ENCODE assay signal across 8 mouse cellular contexts in the genomic region with DNA sequence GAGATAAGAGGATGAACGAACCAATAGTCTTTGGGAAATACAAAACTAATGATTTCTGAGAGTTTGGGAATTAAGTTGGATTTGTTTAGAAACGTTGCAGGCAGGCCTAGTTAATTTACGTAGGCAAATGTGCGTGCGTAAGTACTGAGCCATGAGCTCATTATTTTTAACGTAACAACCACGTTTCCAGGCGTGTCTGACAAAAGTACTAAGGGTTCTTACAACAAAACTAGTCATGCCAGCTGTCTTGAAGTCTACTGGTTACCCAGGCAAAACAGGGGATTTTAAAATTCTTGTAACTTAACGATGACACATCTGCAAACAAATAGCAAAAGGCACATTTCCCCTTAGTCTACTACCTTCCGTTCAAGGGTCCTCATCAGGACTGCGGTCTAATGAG. TPM values are rescaled to one million over a fixed set of nuclear protein-coding genes. Genes with fewer than 3 reads are reported as not detected.
DNase-seq lines count a peak whose midpoint lies in the region; ATAC-seq and TF ChIP-seq lines count a peak whose summit lies in the region.

No protein-coding gene starts in this region.

- H3K9me3 ChIP-seq in heart, embryonic 15.5 days (replicated peaks): no peaks in the 10 kb centered on the region
- H3K9me3 ChIP-seq in ES-E14 (ENCODE audit: control insufficient read depth, insufficient read depth, low read depth, low read length): no peaks in the 10 kb centered on the region
- no peaks in the 10 kb centered on the region for H3K9me3 ChIP-seq in forebrain, embryonic 12.5 days
- H3K9me3 ChIP-seq in liver, embryonic 16.5 days (replicated peaks; ENCODE audit: control insufficient read depth, low read length): no peaks in the 10 kb centered on the region

- 11% methylated on average over 11 of the region's 11 CpGs for WGBS in heart, embryonic 15.5 days
- 5% methylated on average over 11 of the region's 11 CpGs for WGBS in forebrain, embryonic 12.5 days
- 10% methylated on average over 11 of the region's 11 CpGs for WGBS in liver, embryonic 16.5 days (ENCODE audit: insufficient replicate concordance)

- no peak overlapping the region for H3K27ac ChIP-seq in heart, embryonic 15.5 days
- no peak overlapping the region for H3K27ac ChIP-seq in ES-E14 (ENCODE audit: insufficient read depth, low read depth, low read length, poor library complexity, severe bottlenecking)
- no peak overlapping the region for H3K27ac ChIP-seq in forebrain, embryonic 12.5 days
- no peak overlapping the region for H3K27ac ChIP-seq in liver, embryonic 16.5 days (ENCODE audit: low read length)

- H3K27me3 ChIP-seq in heart, embryonic 15.5 days: peaks cover 27% of the 10 kb centered on the region
- peaks cover 47% of the 10 kb centered on the region for H3K27me3 ChIP-seq in forebrain, embryonic 12.5 days
- H3K27me3 ChIP-seq in liver, embryonic 16.5 days (ENCODE audit: control insufficient read depth, insufficient read depth, low read depth, low read length): peaks cover 2% of the 10 kb centered on the region

- no peak for DNase-seq in heart, adult 18-20 months
- no peak for DNase-seq in ES-E14 (ENCODE audit: low read depth, low spot score)
- no peak for DNase-seq in spleen, postnatal 4 days (ENCODE audit: low spot score in 2 of 2)
- no peak for DNase-seq in thymus, postnatal 0 days (ENCODE audit: low spot score)

- no peak for ATAC-seq in heart, embryonic 15.5 days (replicated peaks; ENCODE audit: insufficient number of reproducible peaks, insufficient read depth, low FRiP score, low read depth)
- no peak for ATAC-seq in forebrain, embryonic 12.5 days (ENCODE audit: low FRiP score)
- no peak for ATAC-seq in liver, embryonic 16.5 days (ENCODE audit: low read depth)
- no peak for ATAC-seq in megakaryocyte progenitor cell, adult 5-6 weeks (replicated peaks; ENCODE audit: poor library complexity)

- peaks cover 18% of the 10 kb centered on the region for H3K4me1 ChIP-seq in heart, embryonic 15.5 days (replicated peaks)
- no peaks in the 10 kb centered on the region for H3K4me1 ChIP-seq in ES-E14 (ENCODE audit: control insufficient read depth in 2 of 2, insufficient read depth in 2 of 2, low read length in 2 of 2, poor library complexity in 1 of 2)
- peaks cover 22% of the 10 kb centered on the region for H3K4me1 ChIP-seq in forebrain, embryonic 12.5 days
- H3K4me1 ChIP-seq in liver, embryonic 16.5 days (ENCODE audit: control insufficient read depth, low read depth, low read length): peaks cover 38% of the 10 kb centered on the region

- H3K36me3 ChIP-seq in heart, embryonic 15.5 days: no peaks in the 10 kb centered on the region
- H3K36me3 ChIP-seq in ES-E14 (ENCODE audit: control insufficient read depth, insufficient read depth, low read length, poor library complexity, severe bottlenecking): no peaks in the 10 kb centered on the region
- H3K36me3 ChIP-seq in forebrain, embryonic 12.5 days (replicated peaks): no peaks in the 10 kb centered on the region
- no peaks in the 10 kb centered on the region for H3K36me3 ChIP-seq in liver, embryonic 16.5 days (ENCODE audit: control insufficient read depth, insufficient read depth)

- H3K4me3 ChIP-seq in heart, embryonic 15.5 days: peak overlapping the region; percentile 65
- H3K4me3 ChIP-seq in ES-E14 (ENCODE audit: insufficient read depth in 1 of 2, low read depth in 1 of 2, low read length in 2 of 2, poor library complexity in 1 of 2, severe bottlenecking in 1 of 2): peak overlapping the region; percentile 13 to 40
- H3K4me3 ChIP-seq in forebrain, embryonic 12.5 days (replicated peaks): peak overlapping the region; percentile 59
- H3K4me3 ChIP-seq in liver, embryonic 16.5 days (ENCODE audit: low read depth, low read length): peak overlapping the region; percentile 62

- in situ Hi-C loops in ES-E14 (cut with MboI; ENCODE audit: low sequenced_read_pairs in 2 of 2, unreplicated experiment in 2 of 2): no loop called here

- H3K9ac ChIP-seq in heart, embryonic 15.5 days: no peak overlapping the region
- H3K9ac ChIP-seq in ES-E14 (ENCODE audit: insufficient read depth, low read depth, low read length, poor library complexity, severe bottlenecking): no peak overlapping the region
- peak overlapping the region; percentile 17; the same call in 1 of the 2 replicates for H3K9ac ChIP-seq in forebrain, embryonic 12.5 days
- H3K9ac ChIP-seq in liver, embryonic 16.5 days (ENCODE audit: low read depth, low read length): 0 out of 2 replicates have a peak overlapping the region, but pooled peaks have one; percentile 25

- peak overlapping the region; percentile 93 for H3K4me2 ChIP-seq in heart, embryonic 15.5 days
- peak overlapping the region; percentile 81 for H3K4me2 ChIP-seq in forebrain, embryonic 12.5 days
- peak overlapping the region; percentile 95 for H3K4me2 ChIP-seq in liver, embryonic 16.5 days (ENCODE audit: low read depth, low read length)

TF ChIP-seq in ES-E14, 5 proteins besides CTCF, POLR2A, EP300 and RAD21:
- TF ChIP-seq HCFC1 (IDR thresholded peaks at IDR 0.05; ENCODE audit: borderline replicate concordance, insufficient read depth, low read length): no peak
- no peak for TF ChIP-seq CHD2 (IDR thresholded peaks at IDR 0.05; ENCODE audit: low read depth, low read length)
- TF ChIP-seq MAFK (IDR thresholded peaks at IDR 0.05; ENCODE audit: insufficient read depth, low read depth, low read length): no peak
- TF ChIP-seq ZNF384 (IDR thresholded peaks at IDR 0.05; ENCODE audit: low read depth, low read length): no peak
- no peak for TF ChIP-seq ZC3H11A (IDR thresholded peaks at IDR 0.05; ENCODE audit: borderline replicate concordance, low read depth, low read length)

RNA-seq across cellular contexts. Expression of gene Fcgr4, which starts 15.5 kb away (rescaled TPM):
- 1.1 and 1.4 TPM in 2 replicates for polyA plus RNA-seq in heart, embryonic 15.5 days (2015; fragmentation: Nextera tagmentation; extraction: Ambion mirVana)
- under 1 TPM; 0.35 to 0.59 TPM for total RNA-seq in heart, adult 18-20 months (2021)
- total RNA-seq in ES-E14 (2012; rRNA removed): 0.49 TPM in 1 of 2 replicates, not detected in the other
- polyA plus RNA-seq in forebrain, embryonic 12.5 days (2016; fragmentation: Nextera tagmentation; extraction: Ambion mirVana): 0.26 and 0.31 TPM in 2 replicates
- polyA plus RNA-seq in liver, embryonic 16.5 days (2015; fragmentation: Nextera tagmentation; extraction: Ambion mirVana): 4.1 and 4.3 TPM in 2 replicates
- total RNA-seq in megakaryocyte progenitor cell, adult 5-6 weeks (2015): 5.4 and 10.5 TPM in 2 replicates
- total RNA-seq in megakaryocyte progenitor cell, adult 5-6 weeks (2017): 7.7 and 8.0 TPM in 2 replicates
- polyA plus RNA-seq in thymus, postnatal 0 days (2015; fragmentation: Nextera tagmentation; extraction: Ambion mirVana): 1.4 and 1.6 TPM in 2 replicates

RNA-seq across cellular contexts. Expression of gene Fcgr3, which starts 30.5 kb away (rescaled TPM):
- 10.4 and 11.9 TPM in 2 replicates for polyA plus RNA-seq in heart, embryonic 15.5 days (2015; fragmentation: Nextera tagmentation; extraction: Ambion mirVana)
- 10 to 100 TPM; 12.7 to 12.9 TPM for total RNA-seq in heart, adult 18-20 months (2021)
- 0.32 and 0.40 TPM in 2 replicates for total RNA-seq in ES-E14 (2012; rRNA removed)
- polyA plus RNA-seq in forebrain, embryonic 12.5 days (2016; fragmentation: Nextera tagmentation; extraction: Ambion mirVana): 4.8 and 4.9 TPM in 2 replicates
- 28.6 and 30.3 TPM in 2 replicates for polyA plus RNA-seq in liver, embryonic 16.5 days (2015; fragmentation: Nextera tagmentation; extraction: Ambion mirVana)
- 384 and 416 TPM in 2 replicates for total RNA-seq in megakaryocyte progenitor cell, adult 5-6 weeks (2015)
- total RNA-seq in megakaryocyte progenitor cell, adult 5-6 weeks (2017): 406 and 474 TPM in 2 replicates
- 18.0 and 21.4 TPM in 2 replicates for polyA plus RNA-seq in thymus, postnatal 0 days (2015; fragmentation: Nextera tagmentation; extraction: Ambion mirVana)

RNA-seq across cellular contexts. Expression of gene Fcgr2b, which starts 57.9 kb away (rescaled TPM):
- 1.2 and 2.9 TPM in 2 replicates for polyA plus RNA-seq in heart, embryonic 15.5 days (2015; fragmentation: Nextera tagmentation; extraction: Ambion mirVana)
- total RNA-seq in heart, adult 18-20 months (2021): 1 to 10 TPM; 6.8 to 7.3 TPM
- total RNA-seq in ES-E14 (2012; rRNA removed): 2.4 and 4.5 TPM in 2 replicates
- 0.24 TPM in 1 of 2 replicates, not detected in the other for polyA plus RNA-seq in forebrain, embryonic 12.5 days (2016; fragmentation: Nextera tagmentation; extraction: Ambion mirVana)
- 6.1 and 6.7 TPM in 2 replicates for polyA plus RNA-seq in liver, embryonic 16.5 days (2015; fragmentation: Nextera tagmentation; extraction: Ambion mirVana)
- total RNA-seq in megakaryocyte progenitor cell, adult 5-6 weeks (2015): 142 and 144 TPM in 2 replicates
- total RNA-seq in megakaryocyte progenitor cell, adult 5-6 weeks (2017): 99.9 and 118 TPM in 2 replicates
- polyA plus RNA-seq in thymus, postnatal 0 days (2015; fragmentation: Nextera tagmentation; extraction: Ambion mirVana): 14.4 and 15.2 TPM in 2 replicates

Comparison
In these comparisons a context has a peak if more than half of its experiments do, and no peak if none do; other contexts are left out.
1. H3K9ac ChIP-seq: peak in forebrain, embryonic 12.5 days (single experiment) and liver, embryonic 16.5 days (single experiment); none in heart, embryonic 15.5 days (single experiment) and ES-E14 (single experiment).
2. Peak in every context shown above with its lines, with median percentiles within 50 percentile points of each other: H3K4me2 ChIP-seq and H3K4me3 ChIP-seq.